Mouse (Mus musculus): ENCODE data around the gene Pld2. TPM values are rescaled to one million over a fixed set of nuclear protein-coding genes. Genes with fewer than 3 reads are reported as not detected.
"Not testable (repeated sequence)": the region's sequence is repeated elsewhere in the genome, so short reads cannot be mapped to it uniquely, and the experiment has no call there.

Pld2 gene
- polyA plus RNA-seq, 1 experiment from 2014 or later: 10.8 TPM

DNA sequence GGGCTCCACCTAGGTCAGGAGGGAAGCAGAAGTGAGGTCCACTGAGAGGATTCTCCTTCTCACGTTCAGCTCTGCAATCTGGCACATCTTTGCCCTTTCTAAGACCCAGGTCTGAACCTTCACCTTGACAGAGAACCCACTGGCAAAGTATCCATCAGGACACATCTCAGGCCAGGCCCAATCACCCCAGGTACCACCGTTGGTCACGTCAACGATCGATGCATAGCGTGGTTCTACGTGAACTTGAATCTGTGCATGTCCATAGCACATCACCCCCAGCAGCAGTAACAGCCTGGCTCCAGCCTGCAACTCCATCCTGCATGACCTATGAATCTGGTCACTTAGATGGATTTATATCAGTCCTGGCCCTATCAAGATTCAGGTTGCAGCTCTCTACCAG is 25.6 kb upstream of the Pld2 start, which contains the start of gene Vmo1:
Gene Vmo1, minus strand, starts transcription at position 329 of the 400 bp plus-strand sequence.
- no peak within 1 kb of the TSS for H3K4me2 ChIP-seq (replicated peaks; ENCODE audit: low read depth, low read length)
- no peaks in the 10 kb centered on the region for H3K4me1 ChIP-seq (ENCODE audit: insufficient read depth, low read depth, low read length)
- no peak within 1 kb of the TSS for H3K9ac ChIP-seq (replicated peaks; ENCODE audit: low read depth)
- 86% methylated on average over 7 of the region's 7 CpGs for WGBS
- no peak within 1 kb of the TSS for H3K27ac ChIP-seq (ENCODE audit: low read length)
- TF ChIP-seq CTCF (IDR thresholded peaks at IDR 0.05): no peak
- no peak for TF ChIP-seq EP300 (IDR thresholded peaks at IDR 0.05)
- H3K27me3 ChIP-seq (replicated peaks; ENCODE audit: insufficient read depth, low read length): no peaks in the 10 kb centered on the region
- no peaks in the 10 kb centered on the region for H3K9me3 ChIP-seq (ENCODE audit: low read length)
- H3K36me3 ChIP-seq (ENCODE audit: insufficient read depth, low read length): no peaks in the 10 kb centered on the region
- ATAC-seq (no peak), DNase-seq (ENCODE audit: low spot score) (no peak)
- no peak within 1 kb of the TSS for H3K4me3 ChIP-seq (ENCODE audit: low read depth, low read length)

DNA sequence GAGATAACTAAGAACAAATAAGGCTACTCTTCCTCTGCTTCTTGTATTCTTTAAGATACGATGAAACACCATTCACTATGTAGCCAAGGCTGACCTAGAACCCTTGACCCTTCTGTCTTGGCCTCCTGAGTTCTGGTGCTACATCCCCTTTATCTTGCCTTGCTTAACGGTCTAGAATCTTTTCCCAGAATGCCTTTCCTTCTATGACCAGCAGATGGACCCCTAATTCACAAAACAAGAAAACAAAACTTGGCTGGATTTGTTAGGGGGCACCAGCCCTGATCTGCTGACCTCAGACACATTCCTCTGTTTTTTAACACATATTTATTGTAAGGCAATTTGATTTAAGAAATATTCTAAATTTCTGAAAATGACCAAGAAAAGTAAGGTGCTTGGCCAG is 23.5 kb upstream of the Pld2 start:
- Histone ChIP-seq H3K4me2 (replicated peaks; ENCODE audit: low read depth, low read length) (no peak overlapping the region), H3K9ac (replicated peaks; ENCODE audit: low read depth) (no peak overlapping the region), H3K9me3 (ENCODE audit: low read length) (no peaks in the 10 kb centered on the region), H3K36me3 (ENCODE audit: insufficient read depth, low read length) (no peaks in the 10 kb centered on the region), H3K4me1 (ENCODE audit: insufficient read depth, low read depth, low read length) (peaks cover 4% of the 10 kb centered on the region; the same call in 1 of the 2 replicates), H3K27me3 (replicated peaks; ENCODE audit: insufficient read depth, low read length) (no peaks in the 10 kb centered on the region), H3K27ac (ENCODE audit: low read length) (no peak overlapping the region), H3K4me3 (ENCODE audit: low read depth, low read length) (no peak overlapping the region)
- TF ChIP-seq CTCF (IDR thresholded peaks at IDR 0.05) (peak; percentile 79), EP300 (IDR thresholded peaks at IDR 0.05) (no peak)
- DNase-seq (ENCODE audit: low spot score) (peak; percentile 75), ATAC-seq (no peak)
- 17% methylated on average over 2 of the region's 2 CpGs for WGBS

DNA sequence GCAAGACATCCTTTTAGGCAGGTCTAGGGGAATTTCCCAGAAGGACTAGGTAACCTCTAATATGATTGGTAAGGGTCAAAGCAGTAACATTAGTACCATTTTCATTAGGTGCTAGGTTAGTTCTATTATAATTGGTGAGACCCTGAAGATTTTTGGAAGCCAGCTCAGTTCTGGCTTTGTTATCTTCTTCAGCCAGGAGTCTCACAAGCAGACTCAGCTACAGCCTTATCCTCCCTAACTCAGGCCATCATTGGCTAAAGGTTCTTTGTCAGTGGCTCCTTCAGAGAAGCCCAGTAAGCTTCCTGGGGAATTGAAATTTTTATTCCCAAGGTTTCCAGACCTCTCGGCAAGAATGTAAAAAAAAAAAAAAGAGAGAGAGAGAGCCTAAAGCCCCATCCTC is 21.4 kb upstream of the Pld2 start:
- H3K9ac ChIP-seq (replicated peaks; ENCODE audit: low read depth): no peak overlapping the region
- H3K4me1 ChIP-seq (ENCODE audit: insufficient read depth, low read depth, low read length): peaks cover 4% of the 10 kb centered on the region; the same call in 1 of the 2 replicates
- H3K36me3 ChIP-seq (ENCODE audit: insufficient read depth, low read length): no peaks in the 10 kb centered on the region
- no peak overlapping the region for H3K4me2 ChIP-seq (replicated peaks; ENCODE audit: low read depth, low read length)
- no peak overlapping the region for H3K4me3 ChIP-seq (ENCODE audit: low read depth, low read length)
- DNase-seq (ENCODE audit: low spot score) (no peak), ATAC-seq (no peak)
- 65% methylated on average over 1 of the region's 1 CpGs for WGBS
- H3K9me3 ChIP-seq (ENCODE audit: low read length): no peaks in the 10 kb centered on the region
- TF ChIP-seq CTCF (IDR thresholded peaks at IDR 0.05): no peak
- TF ChIP-seq EP300 (IDR thresholded peaks at IDR 0.05): no peak
- H3K27ac ChIP-seq (ENCODE audit: low read length): no peak overlapping the region
- H3K27me3 ChIP-seq (replicated peaks; ENCODE audit: insufficient read depth, low read length): no peaks in the 10 kb centered on the region

DNA sequence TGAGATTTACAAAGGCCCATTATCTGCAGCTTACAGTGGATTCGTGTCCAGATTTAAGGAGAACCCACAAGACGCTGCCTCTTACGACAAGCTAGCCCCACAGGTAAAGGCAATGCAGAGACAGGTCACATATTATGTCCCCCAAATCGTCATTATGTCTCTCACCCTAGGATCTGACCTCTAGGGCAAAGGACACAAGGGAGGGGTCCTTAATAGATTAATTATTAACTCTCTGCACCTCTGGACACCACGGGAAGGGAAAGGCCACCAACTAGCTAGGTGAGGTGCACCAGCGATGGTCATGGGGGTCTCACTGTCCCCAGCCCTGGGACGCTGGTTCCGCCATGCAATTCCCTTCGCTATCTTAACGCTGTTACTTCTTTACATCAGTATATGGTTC is 20.9 kb upstream of the Pld2 start, which contains the start of gene Gltpd2:
Gene Gltpd2, plus strand, starts transcription at position 274 of the 400 bp plus-strand sequence.
- 78% methylated on average over 10 of the region's 10 CpGs for WGBS
- no peaks in the 10 kb centered on the region for H3K36me3 ChIP-seq (ENCODE audit: insufficient read depth, low read length)
- H3K9ac ChIP-seq (replicated peaks; ENCODE audit: low read depth): peak within 1 kb of the TSS; percentile 56
- no peaks in the 10 kb centered on the region for H3K9me3 ChIP-seq (ENCODE audit: low read length)
- TF ChIP-seq EP300 (IDR thresholded peaks at IDR 0.05): no peak
- no peak for TF ChIP-seq CTCF (IDR thresholded peaks at IDR 0.05)
- peak within 1 kb of the TSS; percentile 34 for H3K4me3 ChIP-seq (ENCODE audit: low read depth, low read length)
- peaks cover 4% of the 10 kb centered on the region; the same call in 1 of the 2 replicates for H3K4me1 ChIP-seq (ENCODE audit: insufficient read depth, low read depth, low read length)
- DNase-seq (ENCODE audit: low spot score): no peak
- peak within 1 kb of the TSS; percentile 78 for H3K27ac ChIP-seq (ENCODE audit: low read length)
- no peaks in the 10 kb centered on the region for H3K27me3 ChIP-seq (replicated peaks; ENCODE audit: insufficient read depth, low read length)
- H3K4me2 ChIP-seq (replicated peaks; ENCODE audit: low read depth, low read length): peak within 1 kb of the TSS; percentile 57
- ATAC-seq: no peak

DNA sequence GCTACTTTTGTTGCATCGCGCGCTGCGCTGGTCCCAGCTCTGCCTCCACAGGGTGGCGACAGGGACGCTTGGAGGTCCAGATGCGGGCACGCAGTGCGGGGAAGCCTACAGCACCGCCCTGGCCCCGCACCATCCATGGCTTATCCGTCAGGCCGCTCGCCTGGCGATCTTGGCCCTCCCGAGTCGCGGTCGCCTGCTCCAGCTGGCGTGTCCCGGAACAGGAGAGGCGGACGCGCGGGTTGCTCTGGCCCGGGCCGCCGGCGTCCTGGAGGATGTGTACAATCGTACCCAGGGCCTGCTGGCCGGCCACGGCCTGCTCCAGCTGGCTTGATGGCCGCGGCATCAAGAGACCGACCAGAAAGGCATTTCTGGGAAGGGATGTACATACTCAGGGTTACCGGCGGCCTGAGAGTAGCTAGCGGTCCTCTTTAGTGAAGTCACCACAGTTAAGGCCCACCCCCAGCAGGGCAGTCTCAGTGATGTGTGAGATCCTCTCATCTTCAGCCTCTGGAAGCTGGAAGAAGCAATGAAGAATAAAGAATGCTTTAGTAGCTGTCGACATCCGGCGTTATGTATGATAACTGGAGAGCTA is 19.6 kb upstream of the Pld2 start:
- H3K4me2 ChIP-seq (replicated peaks; ENCODE audit: low read depth, low read length): peak overlapping the region; percentile 57
- no peaks in the 10 kb centered on the region for H3K9me3 ChIP-seq (ENCODE audit: low read length)
- ATAC-seq (peak; percentile 45), DNase-seq (ENCODE audit: low spot score) (peak; percentile 57)
- peaks cover 4% of the 10 kb centered on the region; the same call in 1 of the 2 replicates for H3K4me1 ChIP-seq (ENCODE audit: insufficient read depth, low read depth, low read length)
- H3K27me3 ChIP-seq (replicated peaks; ENCODE audit: insufficient read depth, low read length): no peaks in the 10 kb centered on the region
- H3K36me3 ChIP-seq (ENCODE audit: insufficient read depth, low read length): no peaks in the 10 kb centered on the region
- peak overlapping the region; percentile 78 for H3K27ac ChIP-seq (ENCODE audit: low read length)
- peak overlapping the region; percentile 56 for H3K9ac ChIP-seq (replicated peaks; ENCODE audit: low read depth)
- peak overlapping the region; percentile 34 for H3K4me3 ChIP-seq (ENCODE audit: low read depth, low read length)
- TF ChIP-seq CTCF (IDR thresholded peaks at IDR 0.05): peak; percentile 44
- TF ChIP-seq EP300 (IDR thresholded peaks at IDR 0.05): no peak
- 8% methylated on average over 40 of the region's 41 CpGs for WGBS

DNA sequence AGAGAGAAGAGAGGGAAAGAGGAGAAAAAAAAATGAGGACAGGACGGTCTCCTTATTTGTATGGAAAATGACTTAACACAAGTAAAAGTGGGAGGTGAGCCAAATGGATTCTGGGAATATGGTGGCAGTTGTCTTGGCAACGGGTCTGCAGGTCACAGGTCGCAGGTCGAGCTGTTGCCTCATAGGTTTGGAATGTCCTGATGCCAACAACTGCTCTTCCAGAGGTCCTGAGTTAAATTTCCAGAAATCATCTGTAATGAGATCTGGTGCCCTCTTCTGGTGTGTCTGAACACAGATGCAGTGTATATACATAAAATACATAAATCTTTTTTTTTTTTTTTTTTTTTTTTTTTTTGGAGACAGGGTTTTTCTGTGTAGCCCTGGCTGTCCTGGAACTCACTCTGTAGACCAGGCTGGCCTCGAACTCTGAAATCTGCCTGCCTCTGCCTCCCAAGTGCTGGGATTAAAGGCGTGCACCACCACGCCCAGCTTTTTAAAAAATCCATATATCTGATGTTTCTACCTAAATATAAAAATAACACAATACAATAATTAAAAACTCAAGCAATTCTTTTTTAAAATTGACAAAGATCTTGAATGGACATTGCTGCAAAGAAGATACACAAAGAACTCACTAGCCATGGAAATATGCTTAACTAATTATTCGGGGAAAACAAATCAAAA is 16.4 kb upstream of the Pld2 start:
- ATAC-seq; H3K9me3 ChIP-seq (ENCODE audit: low read length); H3K4me1 ChIP-seq (ENCODE audit: insufficient read depth, low read depth, low read length); H3K27ac ChIP-seq (ENCODE audit: low read length); H3K4me3 ChIP-seq (ENCODE audit: low read depth, low read length); H3K27me3 ChIP-seq (replicated peaks; ENCODE audit: insufficient read depth, low read length); H3K9ac ChIP-seq (replicated peaks; ENCODE audit: low read depth); H3K36me3 ChIP-seq (ENCODE audit: insufficient read depth, low read length); H3K4me2 ChIP-seq (replicated peaks; ENCODE audit: low read depth, low read length): not testable (repeated sequence)
- DNase-seq (ENCODE audit: low spot score): peak; percentile 22
- 82% methylated on average over 8 of the region's 8 CpGs for WGBS
- peak; percentile 16 for TF ChIP-seq CTCF (IDR thresholded peaks at IDR 0.05)
